Mouse (Mus musculus) spleen, postnatal 4 days (tissue): Measurements from ENCODE around the gene Hoxb4.
A peak's percentile ranks its signal among the peaks of the same experiment; 100 is the strongest.

Experiments used
- DNase-seq, 2 experiments: peaks; one replicate each; pipeline ENCODE4 v3.0.0; 2022; ENCODE audit warnings: low spot score in 2 of 2

Gene Hoxb4

GRCm38 (mm10) chr11:96317608-96318367 is at the start of gene Hoxb4:
Gene Hoxb4 (plus strand): TSS chr11:96318267.
- DNase-seq = no peak

GRCm38 (mm10) chr11:96269869-96270268 is 48.2 kb upstream of the Hoxb4 start:
- DNase-seq = no peak

DNA sequence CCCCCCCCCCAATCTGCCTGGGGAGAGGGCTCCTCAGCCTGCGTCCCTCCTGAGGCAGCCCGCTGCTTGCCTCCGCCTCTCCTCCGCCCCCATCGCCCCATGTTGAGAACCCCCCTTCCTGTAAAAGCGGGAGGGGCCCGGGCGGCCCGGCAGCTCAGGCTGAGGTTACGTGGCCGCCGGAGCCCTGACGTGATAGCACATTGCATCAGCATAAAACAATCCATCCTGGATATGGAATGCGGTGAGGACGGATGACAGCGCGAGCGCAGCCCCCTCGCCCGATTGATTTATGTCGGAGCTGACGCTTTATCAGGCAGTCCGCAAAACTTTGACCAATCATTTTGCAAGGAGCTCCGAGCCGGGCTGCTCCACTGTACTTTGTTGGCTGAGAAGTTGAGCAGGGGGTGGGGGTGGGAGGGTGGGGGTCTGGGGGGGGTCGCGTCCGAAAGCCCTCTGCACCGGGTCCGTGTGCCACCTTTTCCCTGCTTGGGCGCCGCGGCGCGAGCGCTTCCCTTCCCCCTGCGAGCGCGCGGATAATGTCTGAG is 47.0 kb upstream of the Hoxb4 start, which contains the start of gene Hoxb9:
Gene Hoxb9, plus strand, starts transcription at position 462 of the 545 bp plus-strand sequence.
- no peak for DNase-seq

DNA sequence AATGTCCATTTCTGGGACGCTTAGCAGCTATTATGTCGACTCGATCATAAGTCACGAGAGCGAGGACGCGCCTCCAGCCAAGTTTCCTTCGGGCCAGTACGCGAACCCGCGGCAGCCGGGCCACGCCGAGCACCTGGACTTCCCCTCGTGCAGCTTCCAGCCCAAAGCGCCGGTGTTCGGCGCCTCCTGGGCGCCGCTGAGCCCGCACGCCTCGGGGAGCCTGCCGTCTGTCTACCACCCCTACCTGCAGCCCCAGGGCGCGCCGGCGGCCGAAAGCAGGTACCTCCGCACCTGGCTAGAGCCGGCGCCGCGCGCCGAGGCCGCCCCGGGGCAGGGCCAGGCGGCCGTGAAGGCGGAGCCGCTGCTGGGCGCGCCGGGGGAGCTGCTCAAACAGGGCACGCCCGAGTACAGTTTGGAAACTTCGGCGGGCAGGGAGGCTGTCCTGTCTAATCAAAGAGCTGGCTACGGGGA is 46.5 kb upstream of the Hoxb4 start:
- no peak for DNase-seq

GRCm38 (mm10) chr11:96272024-96272921 is 45.8 kb upstream of the Hoxb4 start:
- no peak for DNase-seq

GRCm38 (mm10) chr11:96274428-96274827 is 43.6 kb upstream of the Hoxb4 start:
- DNase-seq = no peak

- no peak for DNase-seq
Observed at GRCm38 (mm10) chr11:96275896-96276295, 42.2 kb upstream of the Hoxb4 start.

- DNase-seq = no peak
Observed at GRCm38 (mm10) chr11:96277151-96278044, 40.7 kb upstream of the Hoxb4 start.

DNA sequence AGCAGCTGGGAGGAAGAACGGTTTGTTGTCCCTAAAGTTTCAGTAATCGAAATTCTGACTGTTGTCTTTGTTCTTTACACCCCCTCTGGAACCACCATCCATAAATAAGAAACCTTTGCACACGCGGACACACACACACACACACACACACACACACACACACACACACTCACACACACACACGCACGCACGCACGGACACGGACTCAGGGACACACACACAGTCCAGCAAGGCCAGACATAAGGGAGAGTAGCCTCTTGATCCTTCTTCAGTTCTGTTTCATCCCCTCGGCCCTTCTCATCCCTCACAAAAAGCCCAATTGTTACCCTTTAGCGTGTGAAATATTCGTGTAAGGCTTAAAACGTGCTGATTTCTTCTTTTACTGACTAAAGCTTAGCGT is 39.7 kb upstream of the Hoxb4 start:
- DNase-seq = no peak

- peak; percentile 61 to 86 for DNase-seq
Observed at GRCm38 (mm10) chr11:96278773-96279172, 39.3 kb upstream of the Hoxb4 start.

GRCm38 (mm10) chr11:96279421-96280233 is 38.4 kb upstream of the Hoxb4 start:
- DNase-seq = no peak

- no peak for DNase-seq
Observed at GRCm38 (mm10) chr11:96280399-96281378, 37.4 kb upstream of the Hoxb4 start.

GRCm38 (mm10) chr11:96281396-96281795 is 36.7 kb upstream of the Hoxb4 start:
- no peak for DNase-seq

DNA sequence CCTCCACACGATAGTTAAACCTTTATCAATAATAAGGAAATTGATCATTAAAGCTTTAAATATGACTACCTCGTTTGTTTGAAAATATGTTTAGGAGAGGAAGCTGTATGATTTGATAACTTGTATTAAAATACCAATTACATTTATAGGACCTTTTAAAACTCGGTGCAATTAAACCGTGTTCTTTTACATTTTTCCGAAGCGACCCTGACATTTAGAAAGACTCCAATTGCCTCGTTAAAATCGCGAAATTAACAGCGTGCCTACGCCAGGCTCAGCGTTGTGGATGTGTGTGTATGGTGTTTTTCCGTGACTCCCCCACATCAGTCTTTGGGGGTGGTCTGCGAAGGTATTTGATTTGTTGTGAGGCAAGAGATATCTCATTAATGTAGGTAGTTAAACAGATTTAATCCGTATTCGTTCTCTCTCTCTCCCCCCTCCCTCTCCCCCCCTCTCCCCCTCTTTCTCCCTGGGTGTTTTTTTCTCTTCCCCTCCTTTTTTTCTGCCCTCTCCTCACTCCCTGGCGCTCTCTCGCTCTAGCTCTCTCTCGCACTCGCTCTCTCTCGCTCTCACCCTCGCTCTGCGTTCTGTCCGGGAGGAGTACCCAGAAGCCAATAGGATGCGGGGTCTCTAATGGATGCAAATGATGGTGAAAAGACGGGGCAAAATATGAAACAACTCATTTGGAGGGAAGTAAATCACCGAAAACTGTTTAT is 36.1 kb upstream of the Hoxb4 start, which contains the start of gene Hoxb8:
Gene Hoxb8, plus strand, starts transcription at position 51 of the 716 bp plus-strand sequence.
- no peak for DNase-seq

GRCm38 (mm10) chr11:96282795-96283430 is 35.2 kb upstream of the Hoxb4 start:
- DNase-seq = no peak

- no peak for DNase-seq
Observed at GRCm38 (mm10) chr11:96284041-96284749, 33.9 kb upstream of the Hoxb4 start.
